Mouse (Mus musculus) spleen, adult 18-20 months (tissue): ENCODE data around the gene Cir1.

Source experiments
- DNase-seq, 2 experiments: peaks; one replicate each; pipeline ENCODE4 v3.0.0; 2022; ENCODE audit warnings: mixed read lengths in 2 of 2

Cir1 gene

DNA sequence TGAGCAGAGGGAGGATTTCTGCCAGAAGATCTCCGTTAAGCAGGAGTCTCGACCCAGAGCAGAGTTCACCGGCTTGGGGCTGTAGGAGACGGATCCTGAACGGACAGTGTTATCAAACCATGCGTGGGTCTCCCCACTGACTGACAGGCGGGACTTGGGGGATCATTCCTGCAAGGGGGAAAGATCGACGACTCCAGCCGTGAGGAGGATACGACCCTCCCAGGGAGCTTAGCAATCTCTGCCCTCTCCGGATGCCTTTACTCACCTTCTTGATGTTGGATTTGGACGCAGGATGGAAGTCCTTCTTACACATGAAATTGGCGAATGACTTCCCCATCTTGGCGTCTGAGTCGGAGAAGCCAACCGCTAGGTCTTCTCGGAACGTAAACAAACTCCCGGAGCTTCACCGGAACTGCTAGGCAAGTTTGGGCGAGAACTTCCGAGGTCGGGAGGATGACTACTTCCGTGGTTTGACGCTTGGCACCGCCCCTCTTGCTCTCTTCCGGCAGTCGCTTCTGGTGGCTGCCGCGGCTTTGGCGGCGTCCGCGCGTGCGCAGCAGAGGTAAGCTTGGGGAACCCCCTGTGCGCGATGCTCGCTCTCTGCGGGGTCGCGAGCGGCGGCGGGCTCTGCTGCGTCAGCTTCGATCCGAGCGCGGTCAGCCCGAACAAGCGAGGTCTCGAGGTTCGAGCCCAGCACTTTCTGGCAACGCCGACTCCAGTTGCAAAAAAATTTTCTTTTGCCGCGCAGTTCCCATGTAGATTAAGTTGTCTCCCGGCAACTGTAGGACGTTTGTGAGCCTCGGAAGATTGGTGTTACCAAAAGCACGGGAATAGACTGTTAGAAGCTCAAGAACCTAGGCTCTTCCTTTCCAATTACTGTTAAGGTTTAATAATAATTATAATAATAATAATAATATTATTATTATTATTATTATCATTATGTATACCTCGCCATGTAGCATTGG lies at the start of gene Cir1, which contains the start of gene Scrn3:
TSS of gene Cir1 (minus strand) at position 550 of the 965 bp plus-strand sequence.
TSS of gene Scrn3 (plus strand) at position 450 of the 965 bp plus-strand sequence.
- peak; percentile 89 to 90 for DNase-seq

DNA sequence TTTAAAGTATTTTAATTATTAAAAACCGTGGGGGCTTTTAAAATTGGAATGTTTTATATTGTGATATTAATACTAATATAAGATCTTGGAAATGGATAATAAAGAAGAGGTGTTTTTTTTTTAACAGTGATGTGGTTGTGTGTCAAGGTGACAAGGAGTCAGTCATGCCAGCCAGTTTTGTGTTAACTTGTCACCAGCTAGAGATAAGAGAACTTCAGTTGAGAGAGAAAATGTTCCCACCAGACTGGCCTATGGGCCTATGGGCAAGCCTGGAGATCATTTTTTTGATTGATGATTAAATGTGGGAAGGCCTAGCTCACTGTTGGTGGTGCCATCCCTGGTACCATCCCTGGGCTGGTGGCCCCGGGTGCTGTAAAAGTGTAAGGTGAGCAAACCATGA lies 48.0 kb upstream of the Cir1 start:
- no peak for DNase-seq

DNA sequence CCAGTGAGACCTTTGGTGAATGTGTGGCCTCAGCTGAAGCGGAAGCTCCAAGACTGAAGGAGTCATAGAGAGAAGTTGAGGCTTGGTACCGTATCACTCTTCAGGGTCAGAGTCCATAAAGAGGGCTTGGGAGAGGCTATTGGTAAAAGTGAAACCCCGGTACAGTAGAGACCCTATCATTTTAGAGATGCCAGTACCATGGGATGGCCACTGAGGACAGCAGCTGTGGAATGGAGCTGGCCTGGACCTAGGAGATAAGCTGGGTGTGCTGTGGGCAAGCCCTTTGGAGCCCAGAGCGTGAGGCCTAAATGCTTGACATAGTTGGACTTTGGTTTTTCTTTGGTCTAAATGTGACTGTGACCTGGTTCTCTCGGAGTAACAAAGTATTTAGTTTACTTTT lies 47.4 kb upstream of the Cir1 start:
- no peak for DNase-seq

DNA sequence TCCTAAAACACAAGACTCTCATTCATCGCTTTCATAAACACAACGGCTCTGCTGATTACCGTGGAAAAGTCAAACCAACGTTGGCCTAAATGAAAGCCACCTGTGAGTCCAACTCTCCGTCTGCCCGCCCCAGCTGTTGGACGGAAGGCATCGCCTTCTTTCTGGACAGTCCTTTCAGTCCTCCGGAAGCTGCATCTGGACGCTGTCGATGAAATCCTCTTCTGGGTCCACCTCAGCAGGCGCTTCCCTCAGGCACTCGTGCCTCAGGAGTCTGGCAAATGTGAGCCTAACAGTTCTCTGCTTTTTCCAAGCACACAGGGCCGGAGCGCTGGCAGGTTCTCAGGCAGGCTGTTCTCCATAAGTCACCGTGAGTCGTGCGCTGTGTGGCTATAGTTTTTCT lies 44.5 kb upstream of the Cir1 start:
- DNase-seq: no peak

DNA sequence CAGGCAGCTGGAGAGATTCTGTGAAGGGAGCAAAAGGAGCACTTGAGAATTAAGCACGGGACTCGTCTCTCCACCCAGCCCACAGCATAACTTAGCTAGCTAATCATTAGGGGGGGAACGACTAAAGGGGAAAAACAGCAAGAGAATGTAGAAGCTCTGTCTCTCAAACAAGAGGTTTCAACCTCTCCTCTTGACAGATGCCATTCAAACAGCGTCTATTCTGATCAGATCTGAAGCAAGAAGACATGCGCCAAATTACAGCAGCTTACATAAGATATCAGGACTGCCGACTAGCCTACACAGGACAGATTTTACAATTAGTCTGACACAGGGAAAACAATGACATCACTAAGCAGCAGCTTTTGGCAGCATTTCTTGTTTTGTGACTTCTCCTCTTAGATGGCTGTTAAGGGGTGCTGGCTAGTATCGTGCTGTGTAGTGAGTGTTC lies 39.5 kb upstream of the Cir1 start:
- no peak for DNase-seq

DNA sequence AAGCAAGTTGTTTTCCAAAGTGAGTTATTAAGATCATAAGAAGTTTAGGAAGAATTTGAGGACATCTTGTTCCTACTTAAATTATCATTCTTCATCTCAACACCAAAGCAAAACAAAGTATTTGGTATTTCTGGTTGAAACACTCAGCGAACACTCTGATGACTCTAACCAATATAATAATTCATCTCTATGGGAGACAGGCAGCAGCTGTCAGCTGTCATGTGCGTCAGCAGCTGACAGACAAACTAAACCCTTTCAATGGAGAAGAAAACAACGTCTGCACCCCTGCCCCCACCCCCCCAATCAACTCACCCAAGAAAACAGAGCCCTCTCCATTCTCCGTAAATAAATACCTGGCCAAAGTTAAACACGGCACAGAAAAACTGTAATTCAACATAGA lies 39.0 kb upstream of the Cir1 start:
- no peak for DNase-seq

DNA sequence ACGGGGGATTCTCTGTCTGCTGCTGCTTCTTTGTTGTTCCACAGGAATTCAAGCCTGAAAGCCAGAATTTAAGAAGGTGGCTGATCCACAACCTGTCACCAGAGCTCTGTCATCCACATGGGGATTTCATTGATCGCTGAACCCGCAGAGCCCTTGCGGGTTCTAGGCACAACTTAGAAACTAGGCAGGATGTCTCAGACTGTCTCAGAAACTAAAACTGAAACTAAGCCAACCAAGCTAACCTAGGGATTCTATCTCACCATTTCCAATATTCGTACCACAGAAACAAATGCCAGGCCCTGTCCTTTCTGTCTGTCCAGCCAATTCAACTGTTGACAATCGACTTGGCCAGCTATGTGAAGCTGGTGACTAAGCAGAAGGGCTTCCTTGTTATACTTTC lies 35.7 kb upstream of the Cir1 start:
- no peak for DNase-seq

DNA sequence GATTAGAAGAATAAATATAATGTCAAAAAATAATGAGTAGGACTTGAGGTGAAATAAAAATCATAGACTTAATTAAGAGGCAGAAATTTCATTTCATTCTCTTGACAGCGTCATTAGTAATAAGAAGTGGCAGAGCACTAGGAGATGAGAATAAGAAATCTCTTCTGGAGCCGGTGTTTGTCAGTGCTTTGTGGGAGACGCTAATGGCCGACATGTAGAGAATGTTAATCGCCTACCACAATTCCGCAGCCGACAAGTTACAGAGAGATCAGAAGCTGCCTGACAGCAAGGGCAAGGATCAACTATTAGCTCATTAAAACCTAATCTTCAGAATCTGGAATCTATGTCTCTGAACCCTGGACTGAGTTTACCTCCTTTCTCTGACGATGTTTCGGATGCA lies 35.3 kb upstream of the Cir1 start:
- DNase-seq: no peak

DNA sequence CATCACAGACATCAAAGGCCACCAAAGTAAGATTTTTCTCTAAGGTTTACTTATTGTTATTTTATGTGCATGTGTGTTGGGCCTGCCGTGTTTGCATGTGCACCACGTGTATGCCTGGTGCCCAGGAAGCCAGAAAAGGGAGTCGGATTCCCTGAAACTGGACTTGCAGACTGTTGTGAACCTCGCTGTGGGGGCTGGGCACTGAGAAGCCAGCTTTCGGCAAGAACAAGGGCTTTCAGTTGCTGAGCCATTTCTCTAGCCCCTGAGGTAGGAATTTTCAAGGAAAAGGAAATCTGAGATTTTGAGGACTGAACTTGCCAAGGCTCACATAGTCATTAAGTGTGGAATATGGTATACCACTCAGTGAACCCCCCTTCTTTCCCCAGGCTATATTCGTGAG lies 34.6 kb upstream of the Cir1 start:
- no peak for DNase-seq

DNA sequence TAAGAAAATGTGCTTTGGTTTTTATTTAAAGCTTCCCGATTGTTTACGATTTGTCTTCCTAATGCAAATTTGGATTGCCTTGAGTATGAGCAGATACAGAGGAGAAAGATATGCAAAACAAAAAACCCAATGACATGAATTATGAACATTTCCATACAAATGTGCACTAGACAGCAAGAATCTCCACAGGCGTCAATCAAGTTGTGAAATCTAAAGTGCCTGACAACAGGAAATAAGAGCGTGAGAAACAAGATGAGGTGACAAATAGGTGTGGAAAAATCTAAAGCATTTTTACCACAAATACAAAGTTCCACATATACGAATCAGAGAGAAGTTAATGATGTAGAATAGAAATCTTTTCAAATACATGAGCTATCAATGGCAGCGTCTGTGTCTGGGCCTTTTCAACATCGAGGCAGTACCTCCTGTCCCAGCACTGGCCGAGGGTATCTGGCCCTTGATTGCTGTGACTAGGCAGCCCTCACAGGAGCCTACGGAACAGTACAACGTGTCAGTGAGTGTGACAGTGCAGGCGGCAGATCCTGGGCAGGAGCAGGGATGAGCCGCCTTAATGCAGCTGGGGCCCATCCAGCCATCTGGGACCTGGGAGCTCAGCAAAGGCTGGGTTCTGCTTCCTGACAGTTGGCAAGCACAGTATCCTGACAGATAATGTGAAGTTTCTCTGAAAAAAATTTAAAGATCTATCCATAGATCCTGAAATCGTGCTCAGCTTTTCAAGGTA lies 34.0 kb upstream of the Cir1 start:
- DNase-seq: no peak

DNA sequence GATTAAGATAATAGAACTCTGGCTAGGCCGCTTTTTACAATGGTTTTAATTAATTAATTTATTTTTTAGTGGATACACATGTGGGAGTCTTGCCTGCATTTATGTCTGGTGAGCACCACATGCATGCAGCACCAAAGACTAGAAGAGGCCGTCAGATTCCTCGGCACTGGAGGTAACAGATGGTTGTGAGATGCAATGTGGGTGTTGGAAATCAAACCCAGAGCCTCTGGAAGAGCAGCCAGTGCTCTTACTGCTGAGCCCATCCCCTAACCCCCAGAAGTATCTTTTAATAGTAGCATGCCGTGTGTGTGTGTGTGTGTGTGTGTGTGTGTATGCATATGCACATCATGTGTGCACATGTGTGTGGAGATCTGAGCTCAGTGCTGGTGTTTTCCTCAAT lies 32.7 kb upstream of the Cir1 start:
- no peak for DNase-seq

DNA sequence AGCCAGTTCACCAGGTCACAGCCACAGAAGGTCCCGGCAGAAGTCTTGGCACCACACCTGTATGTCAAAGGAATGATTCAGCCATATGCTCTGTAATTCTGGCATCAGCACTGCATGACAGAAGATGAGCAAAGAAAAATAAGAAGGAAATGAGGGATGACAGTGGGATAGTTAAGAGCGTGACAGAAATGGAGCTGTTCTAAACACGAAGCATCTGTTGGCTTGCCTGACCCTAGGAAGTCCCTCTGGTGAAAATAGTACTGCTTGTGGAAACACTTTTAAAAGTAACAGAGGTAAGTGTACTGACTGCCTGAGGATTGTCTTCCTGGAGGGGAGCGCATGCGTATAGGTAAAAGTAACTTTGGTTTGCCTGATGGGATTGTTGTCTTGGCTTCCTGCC lies 31.2 kb upstream of the Cir1 start:
- no peak for DNase-seq

DNA sequence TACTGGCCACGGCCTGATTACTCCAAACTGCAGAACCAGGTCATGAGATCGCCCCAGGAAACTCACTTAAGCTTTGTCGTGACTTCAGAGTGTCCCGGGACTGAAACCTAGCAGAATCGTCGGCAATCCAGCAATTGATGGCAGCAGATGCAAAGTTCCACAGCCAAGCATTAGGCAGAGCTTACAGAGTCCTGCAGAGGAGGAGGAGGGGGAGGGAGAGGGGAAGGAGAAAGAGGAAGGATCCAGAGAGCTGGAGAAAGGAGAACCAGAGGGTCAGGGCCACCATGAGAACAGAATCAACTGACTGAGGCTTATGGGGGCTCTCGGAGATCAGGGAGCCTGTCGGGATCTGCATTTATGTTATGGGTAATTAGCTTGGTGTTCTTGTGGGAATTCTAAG lies 25.9 kb upstream of the Cir1 start:
- no peak for DNase-seq

DNA sequence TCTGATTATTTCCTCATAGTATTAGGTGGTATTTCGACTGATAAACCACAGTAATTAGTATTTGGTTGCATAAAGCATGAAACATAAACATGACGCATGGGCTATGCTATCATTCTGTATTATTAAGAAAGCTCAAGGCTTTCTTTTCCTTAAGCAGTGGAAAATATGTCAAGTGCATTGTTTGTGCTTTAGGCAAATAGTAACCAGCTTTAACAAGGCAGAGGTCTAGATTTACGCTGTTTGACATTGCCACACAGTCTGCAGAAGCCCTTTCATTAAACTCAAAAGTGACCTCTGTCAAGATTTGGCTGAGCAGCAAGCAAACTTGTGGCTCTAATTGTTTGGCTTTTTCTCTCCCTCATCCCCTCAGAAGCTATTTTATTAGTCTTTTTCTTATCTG lies 23.4 kb upstream of the Cir1 start:
- DNase-seq: no peak

DNA sequence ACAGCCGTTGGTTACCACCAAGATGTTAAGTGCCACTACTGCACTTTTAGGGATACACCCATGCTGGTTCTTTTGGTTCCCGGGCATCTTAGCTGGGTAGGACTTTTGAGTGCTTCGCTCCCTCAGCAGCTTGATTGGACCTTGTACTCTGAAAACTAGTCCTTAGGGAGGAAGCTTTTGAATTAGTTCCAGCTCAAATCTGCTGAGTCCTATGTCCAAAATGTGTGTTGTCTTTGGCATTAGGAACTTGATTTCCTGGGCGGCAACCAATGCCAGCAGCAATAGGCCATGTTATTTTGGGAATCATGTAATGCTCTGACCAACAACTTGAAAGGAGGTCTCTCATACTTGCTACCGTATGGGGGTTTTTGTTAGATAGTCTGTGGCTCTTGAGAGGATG lies 13.4 kb upstream of the Cir1 start:
- DNase-seq: no peak

DNA sequence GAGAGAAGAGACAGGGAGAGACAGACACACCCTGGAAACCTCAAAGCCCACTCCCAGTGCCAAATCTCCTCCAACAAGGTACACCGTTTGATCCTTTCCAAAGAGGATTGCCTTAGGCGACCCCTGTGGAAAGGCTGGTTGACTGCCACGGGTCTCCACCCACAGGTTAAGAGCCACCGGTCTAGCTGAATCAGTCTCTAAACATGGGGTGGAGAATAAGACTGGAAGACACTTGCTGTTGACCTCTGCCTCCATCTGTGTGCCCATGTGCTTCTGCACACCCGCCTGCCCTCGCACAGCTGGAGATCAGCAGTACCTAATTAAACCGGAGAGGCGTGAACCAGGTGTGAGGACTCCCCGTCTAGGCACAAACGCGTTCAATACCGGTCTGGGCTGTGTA lies 10.5 kb upstream of the Cir1 start:
- no peak for DNase-seq

DNA sequence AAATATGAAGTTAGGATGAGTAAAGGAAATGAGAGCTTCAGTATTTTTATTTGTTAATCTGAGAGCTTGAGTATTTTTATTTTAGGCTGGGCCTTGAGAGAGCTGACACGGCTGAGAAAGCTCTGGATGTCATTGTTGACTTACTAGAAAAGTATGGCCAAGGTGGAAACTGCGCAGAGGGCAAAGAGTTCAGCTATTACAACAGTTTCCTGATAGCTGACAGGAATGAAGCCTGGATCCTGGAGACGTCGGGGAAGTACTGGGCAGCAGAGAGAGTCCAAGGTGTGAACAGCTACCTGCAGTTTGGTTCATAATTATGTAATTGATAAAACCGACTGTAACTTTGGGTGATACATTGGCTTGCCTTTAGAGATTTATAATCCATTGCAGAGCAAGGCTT lies 6.7 kb upstream of the Cir1 start:
- DNase-seq: no peak

DNA sequence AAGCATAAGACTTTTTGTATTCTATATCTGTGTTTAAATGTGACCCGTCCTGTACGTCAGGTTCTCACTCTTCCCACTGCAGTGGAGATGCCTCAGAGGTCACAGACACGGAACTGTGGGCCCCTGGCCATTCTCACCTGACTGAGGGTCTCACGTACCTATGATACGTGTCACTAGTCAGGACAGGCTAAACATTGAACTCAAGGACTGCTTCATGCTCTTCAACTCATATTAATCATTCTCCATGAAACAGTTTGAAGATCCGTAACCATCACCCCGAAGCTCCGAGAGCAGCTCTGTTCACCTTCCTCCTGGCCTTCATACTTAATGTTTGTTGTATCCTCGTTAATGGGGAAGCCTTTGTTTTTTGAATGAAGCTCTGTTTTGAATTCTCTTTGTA lies 4.9 kb upstream of the Cir1 start:
- DNase-seq: no peak

DNA sequence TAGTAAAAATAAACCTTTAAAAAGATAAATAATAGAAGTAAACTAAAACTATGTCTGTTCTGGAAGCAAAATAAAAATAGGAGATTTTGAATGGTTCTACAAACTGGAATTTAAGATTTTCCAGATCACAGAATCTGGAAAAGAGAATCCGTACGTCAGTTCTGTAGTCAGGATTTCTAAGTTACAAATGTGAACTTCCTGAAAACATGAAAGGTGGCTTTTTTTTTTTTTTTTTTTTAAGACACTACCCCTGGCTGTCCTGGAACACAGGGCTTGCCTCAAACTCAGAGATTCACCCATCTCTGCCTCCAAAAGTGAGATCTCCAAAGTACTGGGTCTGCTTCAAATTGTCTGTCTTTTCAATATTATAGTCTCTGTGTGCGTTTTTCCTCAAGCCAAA lies 1.8 kb upstream of the Cir1 start:
- DNase-seq: no peak

DNA sequence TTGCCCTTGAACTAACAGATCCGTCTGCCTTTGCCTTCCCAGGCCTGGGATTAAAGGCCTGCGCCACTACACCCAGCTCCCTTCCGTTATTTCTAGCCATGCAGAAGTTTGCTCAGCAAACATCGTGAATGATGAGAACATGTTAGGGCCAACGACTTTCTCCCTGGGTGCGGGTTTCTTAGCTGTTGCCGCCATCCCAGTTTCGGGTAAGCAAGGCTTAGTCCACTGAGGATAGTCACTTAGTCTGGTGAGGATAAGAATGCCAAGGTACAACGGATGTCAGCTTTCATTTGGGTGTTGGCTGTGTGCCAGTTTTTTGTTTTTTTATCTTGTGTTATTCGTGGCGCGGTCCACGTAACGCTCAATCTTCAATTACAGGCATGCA lies 608 bp upstream of the Cir1 start:
- peak; percentile 5 to 21 for DNase-seq

DNA sequence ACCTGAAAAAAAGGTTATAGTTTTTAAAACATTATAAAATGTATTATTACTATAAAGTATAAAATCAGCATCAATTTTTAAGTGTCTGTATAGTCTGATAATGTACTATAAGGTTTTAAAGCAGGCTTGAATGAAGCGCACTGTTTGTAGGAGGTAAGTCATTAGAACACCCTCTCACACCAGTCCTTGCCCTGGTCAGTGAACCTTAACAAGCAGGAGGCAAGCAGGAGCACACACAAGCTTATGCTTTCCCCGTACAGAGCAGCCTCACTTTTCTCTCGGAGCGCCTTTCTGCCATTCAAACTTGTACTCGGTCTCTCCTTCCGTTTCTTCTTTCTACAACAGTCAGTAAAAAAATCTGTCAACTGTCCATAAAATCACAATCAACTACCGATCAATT lies 6.5 kb downstream of the Cir1 start:
- DNase-seq: no peak

DNA sequence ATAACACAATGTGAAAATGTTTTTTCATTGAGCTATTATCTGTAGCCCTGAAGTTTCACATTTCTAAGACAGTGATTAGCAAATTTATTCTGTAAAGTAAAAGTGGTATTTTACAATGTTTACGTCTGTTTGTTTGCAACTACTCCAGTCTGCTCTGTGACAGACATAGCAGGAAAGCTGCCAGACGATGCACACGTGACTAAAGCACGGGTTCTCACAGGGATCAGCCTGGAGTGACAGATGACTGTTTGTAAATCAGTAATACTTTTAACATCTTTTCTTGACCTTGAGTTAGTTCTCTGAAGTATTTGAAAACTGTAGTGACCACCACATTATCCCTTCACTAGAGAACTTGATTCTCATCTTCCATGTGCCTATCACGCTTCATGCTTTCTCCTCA lies 8.0 kb downstream of the Cir1 start:
- no peak for DNase-seq

DNA sequence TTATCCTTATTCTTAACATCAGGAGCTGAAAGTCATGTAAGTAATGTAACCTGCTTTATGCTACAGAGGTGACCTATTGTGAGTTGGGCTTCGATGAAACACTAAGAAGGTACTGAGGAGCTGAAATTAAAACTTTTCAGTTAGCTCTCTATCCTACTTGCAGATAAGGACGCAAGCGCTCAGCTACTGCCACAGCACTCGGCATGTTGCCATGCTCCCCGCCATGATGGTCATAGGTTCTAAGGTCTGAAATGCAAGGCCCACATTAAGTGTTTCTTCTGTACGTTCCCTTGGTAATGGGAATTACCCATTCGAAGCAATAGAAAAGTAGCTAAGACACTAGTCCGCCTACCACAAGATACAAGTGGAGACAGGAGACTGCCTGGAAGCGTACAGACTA lies 9.8 kb downstream of the Cir1 start:
- DNase-seq: no peak

DNA sequence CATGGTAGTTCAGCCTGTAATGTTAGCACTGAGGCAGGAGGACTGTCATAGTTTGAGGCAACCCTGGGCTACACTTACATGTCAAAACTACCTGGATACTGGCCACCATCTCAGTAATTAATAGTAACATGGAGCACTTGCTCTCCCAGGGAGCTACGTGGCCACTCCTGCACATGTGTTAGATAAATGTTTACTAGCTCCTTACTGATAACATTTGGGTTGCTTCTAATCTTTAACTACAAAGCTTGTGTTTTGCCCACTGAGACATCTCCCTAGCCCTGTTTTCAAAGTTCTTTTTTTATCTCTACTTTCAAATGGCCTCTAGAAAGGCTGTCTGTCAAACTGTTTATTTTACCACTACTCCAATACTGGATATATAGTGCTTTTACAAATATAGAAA lies 10.5 kb downstream of the Cir1 start:
- DNase-seq: no peak
